Mouse (Mus musculus): Measurements from ENCODE around the gene Zfp961.
"Not testable (repeated sequence)": the region's sequence is repeated elsewhere in the genome, so short reads cannot be mapped to it uniquely, and the experiment has no call there.

The Zfp961 gene

DNA sequence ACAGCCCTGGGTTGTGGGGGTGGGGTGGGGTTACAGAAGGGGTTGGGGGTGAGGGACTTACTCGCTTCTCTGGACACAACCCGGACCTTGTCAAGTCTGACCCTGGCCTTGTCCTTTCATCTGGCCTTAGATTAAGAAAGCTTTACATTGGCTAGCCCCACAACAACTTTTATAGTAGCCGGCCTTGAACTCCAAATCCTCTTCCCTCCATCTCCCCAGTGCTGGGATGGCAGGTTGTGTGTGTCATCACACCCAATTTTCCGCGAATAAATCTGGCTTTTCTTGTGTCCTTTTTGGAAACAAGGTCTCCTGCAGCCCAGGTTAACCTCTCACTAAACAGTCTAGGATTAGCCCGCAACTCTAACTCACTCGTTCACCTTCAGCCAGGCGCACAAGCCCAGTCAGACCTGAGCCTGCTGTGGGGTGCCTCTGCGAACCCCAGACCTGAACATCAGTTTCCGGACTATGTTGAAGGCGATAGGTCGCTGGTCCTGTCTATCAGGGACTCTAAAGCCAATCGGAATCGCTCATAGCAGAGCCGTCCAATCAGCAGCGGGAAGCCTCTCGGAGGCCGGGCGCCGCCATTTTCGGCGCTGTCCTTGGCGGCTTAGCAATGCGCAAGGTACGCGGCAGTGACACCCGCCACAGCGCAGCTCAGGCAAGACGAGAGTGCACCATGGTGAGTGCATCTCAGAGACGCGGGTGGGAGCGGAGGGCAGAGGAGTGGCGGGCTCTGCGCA lies at the start of gene Zfp961:
Gene Zfp961 (plus strand): TSS at position 557 of the 740 bp plus-strand sequence.
- DNase-seq (ENCODE audit: low read depth), result peak; percentile 99

DNA sequence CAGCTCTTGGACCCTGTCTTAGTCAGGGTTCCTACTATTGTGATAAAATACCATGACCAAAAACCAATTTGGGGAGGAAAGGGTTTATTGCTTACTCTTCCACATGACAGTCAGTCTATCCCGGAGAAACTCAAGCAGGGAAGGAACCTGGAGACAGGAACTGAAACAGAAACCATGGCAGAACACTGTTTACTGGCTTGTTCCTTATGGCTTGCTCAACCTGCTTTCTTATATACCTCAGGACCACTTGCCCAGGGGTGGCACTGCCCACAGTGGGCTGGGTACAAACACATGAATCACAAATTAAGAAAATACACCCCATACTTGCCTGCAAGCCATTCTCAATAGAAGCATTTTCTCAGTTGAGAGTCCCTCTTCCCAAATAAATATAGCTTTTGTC lies 47.8 kb upstream of the Zfp961 start:
- not testable (repeated sequence) for DNase-seq (ENCODE audit: low read depth)

DNA sequence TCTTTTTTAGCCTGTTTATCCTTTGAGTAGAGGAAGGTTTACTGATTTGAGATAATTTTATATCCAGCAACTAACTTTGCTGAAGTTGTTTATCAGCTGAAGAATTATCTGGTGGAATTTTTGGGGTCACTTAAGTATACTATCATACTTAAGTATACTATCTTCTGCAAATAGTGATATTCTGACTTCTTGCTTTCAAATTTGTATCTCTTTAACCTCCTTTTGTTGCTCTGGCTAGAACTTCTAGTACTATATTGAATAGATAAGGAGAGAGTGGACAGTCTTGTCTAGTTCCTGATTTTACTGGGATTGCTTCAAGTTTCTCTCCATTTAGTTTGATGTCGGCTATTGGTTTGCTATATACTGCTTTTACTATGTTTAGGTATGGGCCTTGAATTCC lies 44.0 kb upstream of the Zfp961 start:
- no peak for DNase-seq (ENCODE audit: low read depth)

DNA sequence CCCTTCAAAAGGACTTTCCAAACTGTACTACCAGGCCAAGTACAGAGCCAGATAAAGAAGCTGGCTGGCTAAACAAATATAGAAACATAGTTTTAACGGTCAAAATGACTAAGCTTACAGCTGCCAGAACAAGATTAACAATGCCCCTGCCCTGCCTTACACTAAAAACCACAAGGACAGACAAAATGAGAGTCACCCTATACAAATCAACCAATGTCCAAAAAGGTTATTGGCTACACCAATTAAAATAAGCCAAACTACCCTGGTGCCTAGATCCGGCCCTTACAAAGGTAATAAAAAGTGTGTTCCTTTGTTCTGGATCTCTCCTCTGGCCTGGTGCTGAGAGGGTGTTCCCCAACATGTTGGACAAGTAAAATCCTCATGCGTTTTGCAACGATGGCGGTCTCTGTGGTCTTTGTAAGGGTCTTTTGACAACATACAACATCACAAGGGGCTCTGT lies 43.0 kb upstream of the Zfp961 start:
- no peak for DNase-seq (ENCODE audit: low read depth)

DNA sequence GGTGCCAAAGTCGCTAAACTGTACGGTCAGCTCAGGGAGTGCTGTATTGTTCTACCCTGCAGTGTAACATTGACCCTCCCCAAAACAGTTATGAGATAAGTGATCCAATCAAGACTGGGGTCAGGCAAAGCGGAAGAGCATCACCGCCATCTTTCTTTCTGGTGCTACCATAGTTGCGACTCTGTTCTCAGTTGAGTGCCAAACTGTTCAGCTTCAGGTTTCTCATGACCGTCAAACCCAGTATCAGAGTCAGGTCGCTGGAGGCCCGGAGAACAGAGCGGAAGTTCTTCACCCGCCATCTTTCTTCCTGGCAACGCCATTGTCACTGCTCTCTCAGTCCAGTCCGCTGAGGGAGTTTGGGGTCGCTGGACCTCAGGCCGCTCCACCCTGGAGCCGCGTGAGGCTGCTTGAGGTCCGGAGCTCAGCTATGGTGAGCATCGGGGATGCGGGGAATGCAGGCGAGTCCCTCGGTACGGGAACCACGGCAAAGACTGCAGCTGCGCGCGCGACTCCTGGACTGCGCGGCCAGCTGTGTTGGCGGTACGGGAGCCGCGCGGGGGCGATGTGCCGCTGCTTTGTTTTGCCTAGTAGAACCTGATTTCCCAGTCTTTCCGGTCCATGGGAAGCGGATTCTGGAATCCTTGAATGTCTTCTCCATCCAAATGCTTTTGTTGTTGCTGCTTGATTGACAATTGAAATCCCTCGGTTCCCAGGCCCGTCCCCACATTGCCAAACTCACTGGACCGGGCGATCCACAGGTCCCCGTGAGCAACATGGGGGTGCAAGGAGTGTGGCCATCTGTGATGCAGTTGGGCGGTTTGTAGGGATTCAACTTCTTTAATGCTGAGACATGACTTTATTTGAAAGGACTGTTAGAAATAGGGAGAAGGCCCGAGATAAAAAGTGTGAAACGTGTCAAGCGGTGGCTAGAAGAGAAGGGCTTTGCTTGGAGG lies 42.3 kb upstream of the Zfp961 start, which contains the start of the genes Zfp882 and Zfp617:
Gene Zfp882 (plus strand): TSS at position 300 of the 953 bp plus-strand sequence.
Gene Zfp617 (plus strand): TSS at position 327 of the 953 bp plus-strand sequence.
- peak; percentile 91 for DNase-seq (ENCODE audit: low read depth)

DNA sequence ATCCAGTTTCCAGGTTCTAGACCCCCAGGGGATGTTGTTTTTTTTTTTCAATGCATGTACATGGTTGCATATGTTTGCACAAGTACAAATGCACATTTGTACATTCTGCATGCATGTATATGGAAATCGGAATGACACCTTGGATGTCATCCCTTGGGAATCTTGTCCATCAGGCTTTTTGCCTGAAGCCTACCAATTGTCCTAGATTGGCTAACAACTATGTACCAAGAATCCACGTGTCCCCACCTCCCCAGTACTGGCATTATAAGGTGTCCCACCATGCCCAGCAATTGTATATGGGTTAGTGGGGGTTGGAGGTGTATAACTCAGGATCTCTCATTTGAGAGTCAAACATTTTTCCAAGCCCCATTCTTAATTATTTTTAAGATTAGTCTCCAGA lies 38.6 kb upstream of the Zfp961 start:
- DNase-seq (ENCODE audit: low read depth), result no peak

DNA sequence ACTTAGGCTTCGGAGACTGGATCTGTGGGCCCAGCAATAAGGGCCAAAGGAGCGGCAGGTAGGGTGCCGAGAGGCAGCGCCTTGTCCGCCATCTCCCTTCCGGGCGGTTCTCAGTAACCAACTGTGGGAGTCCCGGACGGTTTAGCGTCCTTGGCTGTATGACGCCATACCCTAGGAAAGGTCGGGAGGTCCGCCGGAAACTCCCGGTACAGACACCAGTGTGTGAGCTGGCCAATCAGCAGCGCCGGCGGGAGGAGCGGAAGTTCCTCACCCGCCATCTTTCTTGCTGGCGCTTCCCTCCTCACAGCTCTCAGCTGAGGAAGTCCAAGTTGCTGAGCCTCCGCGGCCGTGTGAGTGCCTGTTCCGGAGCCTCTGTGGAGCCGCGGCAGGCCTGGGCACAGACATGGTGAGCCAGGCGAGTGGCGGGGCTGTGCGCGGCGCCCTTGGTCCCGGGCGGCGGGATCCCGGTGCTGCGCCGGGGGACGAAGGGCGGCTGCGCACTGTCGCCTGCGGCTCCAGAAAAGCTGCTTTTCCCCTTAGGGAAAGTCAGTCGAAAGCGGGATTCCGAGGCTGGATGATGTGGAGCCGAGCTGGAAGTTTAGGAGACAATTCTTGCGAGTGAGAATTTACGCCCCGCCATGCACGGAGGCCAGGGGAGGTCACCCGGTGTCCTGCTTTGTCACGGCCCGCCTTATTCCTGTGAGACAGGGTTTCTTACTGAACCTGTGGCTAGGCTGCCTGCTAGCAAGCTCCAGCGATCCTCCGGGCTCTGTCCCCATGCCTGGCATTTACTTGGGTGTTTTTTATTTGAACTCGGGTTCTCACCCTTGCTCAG lies 28.1 kb upstream of the Zfp961 start:
- DNase-seq (ENCODE audit: low read depth), result peak; percentile 97

DNA sequence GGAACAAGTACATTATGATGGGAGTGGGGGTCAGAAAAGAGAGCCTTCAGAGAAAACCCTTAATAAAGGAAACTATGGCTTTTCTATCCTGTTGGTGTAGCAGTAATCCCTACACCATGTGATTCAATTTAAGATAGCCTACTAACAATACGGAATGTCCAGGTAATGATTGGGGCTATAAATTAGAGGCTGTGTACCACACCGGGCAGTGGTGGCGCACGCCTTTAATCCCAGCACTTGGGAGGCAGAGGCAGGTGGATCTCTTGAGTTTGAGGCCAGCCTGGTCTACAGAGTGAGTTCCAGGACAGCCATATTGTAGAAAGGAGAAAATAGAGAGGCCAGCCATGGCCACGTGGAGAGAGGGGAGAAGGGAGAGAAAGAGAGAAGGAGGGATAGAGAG lies 25.0 kb upstream of the Zfp961 start:
- DNase-seq (ENCODE audit: low read depth), result no peak

DNA sequence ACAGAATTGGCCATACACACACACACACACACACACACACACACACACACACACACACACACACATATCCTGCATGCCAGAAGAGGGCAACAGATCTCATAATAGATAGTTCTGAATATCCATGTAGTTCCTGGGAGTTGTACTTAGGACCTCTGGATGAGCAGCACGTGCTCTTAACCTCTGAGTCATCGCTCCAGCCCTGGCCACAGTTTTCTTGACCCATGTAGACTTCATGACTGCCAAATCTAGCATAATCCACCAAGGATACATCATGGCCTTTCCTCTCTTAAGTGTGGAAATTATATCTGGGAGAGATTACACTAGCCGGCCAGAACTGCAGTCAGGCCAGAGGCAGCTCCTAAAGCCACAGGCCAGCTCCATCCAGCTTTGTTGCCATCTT lies 24.3 kb upstream of the Zfp961 start:
- DNase-seq (ENCODE audit: low read depth), result peak; percentile 14

DNA sequence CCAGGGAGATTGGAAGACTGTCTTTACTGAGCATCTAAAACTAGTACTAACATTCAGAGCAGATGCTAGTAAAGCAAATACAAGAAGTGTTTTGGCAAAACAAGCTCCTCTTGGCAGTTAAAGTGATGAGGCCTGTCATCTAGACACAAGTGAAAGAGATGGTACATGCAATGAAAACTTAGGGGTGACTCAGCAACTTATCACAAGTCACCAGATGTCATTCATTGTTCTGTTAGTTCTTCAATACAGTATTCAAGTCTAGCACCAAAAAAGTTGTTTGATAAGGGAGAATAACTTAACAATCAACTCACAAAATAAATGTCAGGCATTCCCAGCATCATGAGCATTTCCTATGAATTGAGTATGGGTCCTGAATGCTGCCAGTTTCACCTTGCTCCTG lies 23.1 kb upstream of the Zfp961 start:
- no peak for DNase-seq (ENCODE audit: low read depth)

DNA sequence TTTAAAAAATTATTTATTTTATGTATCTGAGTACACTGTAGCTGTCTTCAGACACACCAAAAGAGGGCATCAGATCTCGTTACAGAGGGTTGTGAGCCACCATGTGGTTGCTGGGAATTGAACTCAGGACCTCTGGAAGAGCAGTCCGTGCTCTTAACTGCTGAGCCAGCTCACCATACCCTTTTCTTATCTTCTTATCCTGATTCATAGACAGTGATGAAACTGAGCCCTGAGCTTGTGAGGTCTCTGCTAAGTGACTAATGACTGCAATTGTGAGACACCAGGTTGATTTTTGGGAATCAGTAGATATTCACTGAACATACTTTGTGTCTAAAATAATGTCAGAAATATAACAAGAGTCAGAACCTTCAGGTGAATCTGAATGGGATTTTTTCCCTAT lies 12.8 kb upstream of the Zfp961 start:
- not testable (repeated sequence) for DNase-seq (ENCODE audit: low read depth)

DNA sequence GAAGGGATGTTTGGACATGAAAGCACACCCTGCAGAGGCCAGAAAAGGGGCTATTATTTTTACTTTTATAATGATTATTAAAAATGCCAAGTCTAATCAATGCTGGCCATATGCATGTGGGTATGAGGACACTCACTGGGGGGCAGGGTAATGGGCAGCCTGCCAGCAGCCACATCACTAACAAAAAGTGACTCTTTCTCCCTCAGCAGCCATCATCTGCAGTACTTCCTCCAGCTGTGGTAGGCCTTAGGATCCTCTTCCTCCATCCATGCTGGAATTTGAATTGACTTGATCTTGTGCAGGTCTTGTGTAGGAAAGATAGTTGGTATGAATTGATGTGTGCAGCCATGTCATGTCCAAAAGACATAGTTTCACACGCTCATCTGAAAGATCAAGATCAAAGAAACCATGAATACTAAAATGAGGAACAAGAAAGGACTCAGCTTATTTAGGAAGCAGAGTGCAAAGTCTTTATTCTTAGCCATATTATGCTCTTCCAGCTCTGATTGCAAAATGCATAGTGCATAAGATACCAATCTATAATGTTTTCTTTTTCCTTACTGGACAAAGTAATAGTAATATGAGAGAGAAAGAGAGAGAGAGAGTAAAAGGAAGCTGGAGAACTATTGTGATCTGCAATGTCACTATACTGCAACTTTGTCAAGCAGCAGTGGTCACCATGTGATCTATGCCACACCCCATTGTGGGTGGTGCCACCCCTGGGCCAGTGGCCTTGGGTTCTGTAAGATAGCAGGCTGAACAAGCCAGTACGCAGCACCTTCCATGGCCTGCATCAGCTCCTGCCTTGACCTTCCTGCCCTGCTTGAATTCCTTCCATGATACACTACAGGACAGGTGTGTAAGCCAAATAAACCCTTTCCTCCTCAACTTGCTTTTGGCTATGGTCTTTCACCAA lies 10.3 kb upstream of the Zfp961 start:
- DNase-seq (ENCODE audit: low read depth), result no peak

DNA sequence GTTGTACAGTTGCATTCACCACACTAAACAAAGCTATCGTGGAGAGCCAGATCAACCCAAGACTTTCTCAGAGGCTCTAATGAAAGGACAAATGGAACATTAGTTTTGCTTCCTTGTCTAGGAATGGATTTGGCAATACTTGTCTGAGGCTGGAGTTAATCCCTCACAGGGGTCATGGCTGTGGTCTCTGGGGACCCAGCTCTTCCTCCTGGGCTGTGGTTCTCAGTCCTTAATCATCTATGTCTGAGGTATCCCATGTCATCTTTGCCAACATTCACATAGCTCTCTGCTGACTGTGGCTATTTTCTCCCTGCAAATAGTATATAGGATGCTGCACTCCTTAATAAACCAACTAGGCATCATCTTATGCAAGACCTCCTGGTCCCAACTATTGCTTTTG lies 9.1 kb upstream of the Zfp961 start:
- peak; percentile 32 for DNase-seq (ENCODE audit: low read depth)

DNA sequence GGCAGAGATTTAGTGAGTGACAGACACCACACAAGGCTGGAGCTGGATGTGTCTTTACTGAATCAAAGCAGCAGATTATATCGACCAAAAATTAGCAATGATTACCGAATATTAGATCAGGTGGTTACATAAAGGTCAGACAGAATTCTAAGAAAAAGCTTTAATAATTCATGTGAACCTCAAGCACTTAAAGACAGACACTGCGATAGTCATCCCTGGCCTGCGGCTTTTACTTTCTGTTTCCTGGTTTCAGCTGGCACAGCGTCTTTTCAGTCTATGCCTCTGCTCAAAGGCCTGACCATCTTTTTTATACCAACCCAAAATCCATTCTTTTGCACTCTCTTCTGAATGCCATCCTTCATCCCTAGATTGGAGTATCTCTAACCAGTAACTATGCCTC lies 2.2 kb upstream of the Zfp961 start:
- no peak for DNase-seq (ENCODE audit: low read depth)

DNA sequence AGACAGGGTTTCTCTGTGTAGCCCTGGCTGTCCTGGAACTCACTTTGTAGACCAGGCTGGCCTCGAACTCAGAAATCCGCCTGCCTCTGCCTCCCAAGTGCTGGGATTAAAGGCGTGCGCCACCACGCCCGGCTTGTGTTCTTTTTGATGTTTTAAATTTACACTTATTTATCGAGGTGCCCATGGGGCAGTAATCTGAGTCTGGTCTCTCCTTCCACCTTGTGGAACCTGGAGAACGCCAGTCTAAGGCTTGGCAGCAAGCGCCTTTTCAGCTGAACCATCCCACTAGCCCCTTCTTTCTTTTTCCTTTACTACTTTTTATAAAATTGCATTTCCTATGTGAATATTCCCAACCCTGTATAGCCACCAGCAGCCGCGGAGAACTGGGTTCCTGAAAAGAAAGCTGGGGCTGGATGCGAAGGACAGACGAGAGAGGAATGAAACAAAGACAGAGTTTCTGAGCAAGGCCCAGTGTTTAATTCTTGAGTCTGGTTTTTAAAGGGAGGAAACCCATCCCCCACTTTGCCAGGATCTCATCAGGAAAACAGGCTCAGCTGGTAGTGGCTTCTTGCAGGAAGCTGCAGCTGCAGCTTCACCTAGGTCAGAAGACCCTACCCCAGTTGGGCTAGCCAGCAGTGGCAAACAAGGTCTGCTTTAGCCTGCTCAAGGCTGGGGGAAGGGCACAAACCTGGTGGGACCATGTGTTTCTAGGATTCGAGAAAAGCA lies 761 bp downstream of the Zfp961 start:
- DNase-seq (ENCODE audit: low read depth), result peak; percentile 27

DNA sequence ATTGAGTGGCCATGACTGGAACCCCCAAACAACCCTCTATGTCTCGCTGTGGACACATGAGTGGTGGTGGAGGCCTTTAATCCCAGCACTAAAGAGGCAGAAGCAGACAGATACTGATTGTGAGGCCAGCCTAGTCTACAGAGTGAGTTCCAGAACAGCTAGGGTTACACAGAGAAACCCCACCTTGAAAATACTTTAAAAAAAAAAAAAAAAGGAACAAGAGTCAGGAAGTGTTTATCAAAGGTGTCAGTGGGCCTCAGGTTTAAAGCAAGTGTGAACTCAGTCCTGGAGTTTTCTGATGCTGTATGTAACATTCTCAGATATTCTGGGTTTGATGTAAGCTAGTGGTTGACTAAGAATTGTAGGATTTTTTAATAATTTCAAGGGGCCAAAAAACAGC lies 1.7 kb downstream of the Zfp961 start:
- DNase-seq (ENCODE audit: low read depth), result no peak

DNA sequence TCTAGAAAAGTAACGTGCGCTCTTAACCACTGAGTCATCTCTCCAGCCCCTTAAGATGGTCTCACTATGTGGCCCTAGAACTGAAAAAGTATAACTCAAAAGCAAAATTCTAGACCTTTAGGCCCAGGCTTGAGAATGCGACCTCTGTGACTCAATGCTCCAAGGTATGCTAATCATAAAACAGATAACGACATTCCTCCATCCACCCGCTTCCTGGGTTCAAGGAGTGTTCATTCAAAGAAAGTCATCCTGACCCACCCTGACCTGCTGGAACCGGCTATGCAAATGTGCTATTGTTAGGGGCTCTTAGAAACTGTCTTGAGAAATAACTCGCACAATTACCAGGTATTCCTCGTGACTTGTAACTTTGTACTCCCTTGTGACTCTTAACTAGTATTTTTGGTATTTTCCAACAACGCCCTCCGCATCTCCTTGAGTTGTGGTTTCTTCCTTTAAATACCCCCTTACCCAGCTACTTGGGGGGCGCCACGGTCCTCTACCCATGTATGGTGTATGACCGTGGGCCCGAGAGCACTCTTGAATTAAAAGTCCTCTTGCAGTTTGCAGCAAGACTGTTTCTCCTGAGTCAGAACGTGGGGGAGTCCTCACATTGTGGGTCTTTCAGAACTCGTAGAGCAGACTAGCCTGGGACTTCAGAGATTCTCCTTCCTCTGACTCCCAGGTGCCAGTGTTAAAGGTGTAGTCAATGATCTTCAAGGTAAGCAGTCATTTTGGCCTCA lies 2.3 kb downstream of the Zfp961 start:
- not testable (repeated sequence) for DNase-seq (ENCODE audit: low read depth)

DNA sequence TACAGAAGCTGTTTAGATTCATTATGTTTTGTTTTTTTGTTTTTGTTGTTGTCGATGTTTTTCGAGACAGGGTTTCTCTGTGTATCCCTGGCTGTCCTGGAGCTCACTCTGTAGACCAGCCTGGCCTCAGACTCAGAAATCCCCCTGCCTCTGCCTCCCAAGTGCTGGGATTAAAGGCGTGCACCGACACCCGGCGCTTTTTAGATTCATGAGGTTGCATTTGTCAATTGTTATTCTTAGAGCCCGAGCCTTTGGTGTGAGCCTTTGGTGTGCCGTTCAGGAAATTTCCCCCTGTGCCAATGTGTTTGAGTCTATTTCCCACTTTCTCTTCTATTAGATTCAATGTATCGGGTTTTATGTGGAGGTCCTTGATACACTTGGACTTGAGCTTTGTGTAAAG lies 3.8 kb downstream of the Zfp961 start:
- DNase-seq (ENCODE audit: low read depth), result no peak

DNA sequence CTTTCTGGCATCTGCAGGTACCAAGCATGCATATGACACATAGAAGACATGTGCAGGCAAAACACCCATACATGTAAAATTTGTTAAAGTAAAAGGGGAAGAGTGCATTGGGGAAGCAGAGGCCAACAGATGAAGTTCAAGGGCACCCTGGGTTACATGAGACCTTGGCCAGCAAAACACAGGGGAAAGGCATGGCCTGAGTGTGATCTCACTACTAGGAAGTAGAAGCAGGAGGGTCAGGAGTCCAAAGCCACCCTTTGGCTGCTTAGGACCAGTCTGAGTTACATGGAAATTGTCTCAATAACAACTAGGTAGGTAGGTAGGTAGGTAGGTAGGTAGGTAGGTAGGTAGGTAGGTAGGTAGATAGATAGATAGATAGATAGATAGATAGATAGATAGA lies 9.6 kb downstream of the Zfp961 start:
- DNase-seq (ENCODE audit: low read depth), result no peak
